Mouse (Mus musculus) MEL (cell line): ENCODE results near the gene Guca1a.

Source experiments
- CTCF ChIP-seq, 3 experiments: IDR thresholded peaks in 2 of 3; conservative IDR thresholded peaks in 1 of 3; 2 replicates each; pipeline ENCODE4 v1.5.1; 2011 to 2012; ENCODE audit warnings: low read length in 3 of 3, low read depth in 2 of 3, mild to moderate bottlenecking in 2 of 3, improper control_type of control experiment in 1 of 3, inconsistent platforms in 1 of 3, mixed read lengths in 1 of 3, moderate library complexity in 1 of 3; ENCODE audit not compliant: control insufficient read depth in 1 of 3, insufficient read depth in 1 of 3, poor library complexity in 1 of 3, severe bottlenecking in 1 of 3
- MEF2A ChIP-seq: IDR thresholded peaks from 2 replicates; pipeline ENCODE4 v1.6.1; 2014; ENCODE audit warnings: low read depth, mild to moderate bottlenecking, inconsistent platforms, low read length, improper control_type of control experiment; ENCODE audit not compliant: poor library complexity, insufficient replicate concordance, severe bottlenecking; ENCODE audit errors: extremely low read depth
- POLR2AphosphoS2 ChIP-seq: IDR thresholded peaks from 2 replicates; pipeline ENCODE4 v1.6.1; 2011; ENCODE audit warnings: low read length, improper control_type of control experiment
- RCOR1 ChIP-seq: IDR thresholded peaks from 2 replicates; pipeline ENCODE4 v1.6.1; 2012; ENCODE audit warnings: low read depth, mild to moderate bottlenecking, inconsistent platforms, low read length, improper control_type of control experiment

DNA sequence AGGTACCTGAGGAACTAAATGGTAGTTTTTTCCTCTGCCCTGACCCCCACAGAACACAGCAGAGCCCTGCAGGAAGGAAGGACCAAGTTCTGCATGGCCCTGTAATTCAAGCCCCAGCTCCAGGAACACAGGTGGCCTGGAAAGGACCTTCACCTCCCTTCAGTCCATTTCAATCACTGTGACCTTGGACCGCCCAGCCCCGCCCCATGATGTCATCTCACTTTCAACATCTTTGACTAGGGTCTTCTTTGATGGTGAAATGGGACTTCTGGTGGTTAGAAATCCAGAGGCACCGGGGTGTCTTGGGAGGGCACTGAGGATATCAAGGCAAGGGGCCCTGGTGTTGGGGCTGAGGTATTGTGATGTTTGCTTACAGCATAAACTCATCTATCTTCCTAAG, 21.2 kb upstream of the Guca1a start:
- TF ChIP-seq MEF2A (no peak), CTCF (IDR thresholded peaks at IDR 0.05 in 2 of 3, conservative IDR thresholded peaks at IDR 0.05 in 1 of 3; ENCODE audit: control insufficient read depth in 1 of 3, insufficient read depth in 1 of 3, low read depth in 2 of 3, low read length in 3 of 3, poor library complexity in 1 of 3, severe bottlenecking in 1 of 3) (no peak), RCOR1 (no peak), POLR2AphosphoS2 (no peak)
